Mouse (Mus musculus): ENCODE data around the gene Olfr1220.

The Olfr1220 gene

DNA sequence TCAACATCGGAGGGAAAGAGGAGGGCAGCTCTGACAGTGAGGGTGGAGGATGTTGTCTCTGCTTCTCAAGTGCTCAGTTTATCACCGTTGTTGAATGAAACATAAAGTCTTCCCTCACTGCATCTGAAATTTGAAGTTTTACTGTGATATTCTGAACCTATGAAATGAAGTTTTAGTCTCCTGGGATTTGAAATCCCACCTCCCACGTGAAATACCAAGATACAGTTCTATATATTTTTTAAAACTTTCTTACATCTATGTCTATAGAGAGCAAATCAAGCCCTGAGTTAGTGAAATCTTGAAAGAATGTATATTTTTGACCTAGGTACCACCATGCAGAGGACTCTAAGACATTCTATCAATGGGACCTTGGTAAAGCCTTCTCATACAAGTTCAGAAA is at the start of gene Olfr1220:
Gene Olfr1220, minus strand, starts transcription at position 101 of the 400 bp plus-strand sequence.
- DNase-seq (ENCODE audit: low read depth) = no peak

- DNase-seq (ENCODE audit: low read depth) = no peak
These were observed 44.8 kb upstream of the Olfr1220 start, which contains the start of gene Olfr1223 for GRCm38 (mm10) chr2:89151460-89151859. TSS of gene Olfr1223 (minus strand) at chr2:89151560.

GRCm38 (mm10) chr2:89132954-89133353 is 26.3 kb upstream of the Olfr1220 start, which contains the start of gene Olfr1222:
TSS of gene Olfr1222 (minus strand) at chr2:89133054.
- DNase-seq (ENCODE audit: low read depth) = no peak

GRCm38 (mm10) chr2:89117183-89117582 is 10.5 kb upstream of the Olfr1220 start, which contains the start of gene Olfr1221:
TSS of gene Olfr1221 (minus strand) at chr2:89117283.
- DNase-seq (ENCODE audit: low read depth) = no peak

DNA sequence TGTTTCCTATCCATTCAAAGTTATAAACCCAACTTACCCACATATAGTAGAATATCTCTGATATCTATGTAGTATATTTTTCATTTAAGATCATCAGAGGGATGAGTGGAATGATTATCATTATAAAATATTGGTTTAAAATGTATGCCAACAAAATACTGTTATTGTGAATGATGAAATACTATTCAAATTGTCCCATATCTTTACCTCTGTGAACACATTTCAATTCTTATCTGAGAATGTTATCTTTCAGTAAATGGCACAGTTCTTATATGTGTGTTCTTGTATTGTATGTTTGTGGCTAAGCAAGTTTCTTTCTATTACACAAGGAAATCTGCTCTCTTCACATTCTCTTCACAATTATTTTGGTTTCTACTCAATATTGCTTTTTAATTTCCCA is 984 bp downstream of the Olfr1220 start:
- DNase-seq (ENCODE audit: low read depth) = no peak

- no peak for DNase-seq (ENCODE audit: low read depth)
These were observed 12.8 kb downstream of the Olfr1220 start for GRCm38 (mm10) chr2:89093848-89094247.

GRCm38 (mm10) chr2:89083413-89083812 is 23.2 kb downstream of the Olfr1220 start, which contains the start of gene Olfr1219:
TSS of gene Olfr1219 (minus strand) at chr2:89083513.
- DNase-seq (ENCODE audit: low read depth) = no peak

DNA sequence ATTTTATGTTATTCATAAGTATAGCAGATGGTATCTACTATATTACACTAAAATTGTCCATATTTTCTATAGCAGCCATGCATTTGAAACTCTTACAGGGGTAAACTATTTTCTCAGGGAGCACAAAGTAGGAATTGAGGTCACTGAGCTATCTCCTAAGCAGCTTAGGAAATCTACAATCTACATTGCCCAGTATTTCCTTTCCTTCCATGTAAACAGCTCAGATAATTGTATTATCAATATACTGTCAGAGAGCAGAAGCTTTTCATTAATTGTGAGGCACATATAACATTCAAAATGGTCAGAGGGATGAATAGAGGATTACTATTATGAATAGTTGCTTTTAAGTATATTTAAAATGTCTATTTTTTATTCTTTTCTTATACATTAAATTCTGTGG is 25.1 kb downstream of the Olfr1220 start:
- DNase-seq (ENCODE audit: low read depth) = no peak

DNA sequence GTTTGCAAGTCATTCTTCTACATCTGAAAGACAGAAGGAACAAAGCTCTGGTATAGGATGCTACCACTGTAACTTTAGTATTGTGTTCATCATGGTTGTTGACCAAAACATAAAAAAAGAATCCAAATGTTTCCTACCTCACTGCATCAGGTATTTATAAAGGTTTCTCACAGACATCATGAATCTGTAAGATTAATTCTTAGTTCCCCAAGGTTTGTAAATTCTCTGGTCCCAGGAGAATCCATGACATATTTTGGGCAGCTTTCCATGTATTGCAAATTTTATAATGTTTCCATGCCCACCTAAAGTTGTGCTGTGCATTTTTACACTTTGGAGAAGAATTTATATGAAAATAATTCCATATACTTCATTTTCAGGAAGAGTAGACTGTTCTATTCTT is 45.5 kb downstream of the Olfr1220 start, which contains the start of gene Olfr1218:
Gene Olfr1218, minus strand, starts transcription at position 101 of the 400 bp plus-strand sequence.
- DNase-seq (ENCODE audit: low read depth) = no peak

All from c-Kit-positive CD71-negative TER-119-negative erythroid progenitor cells, embryonic 14.5 days (primary cell).